Mouse (Mus musculus): ENCODE results near the gene Cdk1. TPM values are rescaled to one million over a fixed set of nuclear protein-coding genes. Genes with fewer than 3 reads are reported as not detected.

Cdk1 gene
- total and polyA plus RNA-seq, 3 experiments, result 221 to 768 (median 244) TPM

DNA sequence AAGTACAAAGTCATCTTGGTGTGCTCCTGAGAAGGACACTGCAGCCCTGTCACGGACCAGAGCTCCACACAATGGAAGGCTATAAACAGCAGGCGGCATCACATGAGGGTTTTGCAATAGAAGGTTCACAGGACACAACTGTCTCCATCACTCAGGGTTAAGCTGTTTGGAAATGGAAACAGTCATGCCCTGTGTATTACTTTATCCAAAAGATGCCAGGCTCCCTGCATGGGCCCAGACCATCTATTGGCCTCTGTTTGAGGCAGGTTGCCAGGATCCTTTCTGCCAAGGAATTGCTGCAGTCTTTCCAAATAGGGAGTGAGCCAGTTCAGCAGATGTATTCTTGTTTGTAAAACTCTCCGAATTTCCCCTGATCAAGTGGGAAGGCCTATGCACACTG lies 26.3 kb downstream of the Cdk1 start:
- Histone ChIP-seq H3K4me3 (replicated peaks in 1 of 3; ENCODE audit: low read depth in 2 of 3, low read length in 2 of 3, poor library complexity in 1 of 3) (no peak overlapping the region), H3K4me2 (ENCODE audit: insufficient read depth, low read depth, poor library complexity, severe bottlenecking) (no peak overlapping the region), H3K4me1 (ENCODE audit: control insufficient read depth in 1 of 2, insufficient read depth in 2 of 2) (no peaks in the 10 kb centered on the region), H3K79me2 (replicated peaks; ENCODE audit: control insufficient read depth, extremely low read depth, insufficient read depth, poor library complexity, severe bottlenecking) (no peaks in the 10 kb centered on the region), H3K36me3 (replicated peaks in 1 of 2; ENCODE audit: control insufficient read depth in 1 of 2, insufficient read depth in 1 of 2, low read length in 1 of 2) (peaks cover 0 to 5% of the 10 kb centered on the region in 2 experiments), H3K27ac (ENCODE audit: insufficient read depth, low read depth) (no peak overlapping the region), H3K9me3 (replicated peaks; ENCODE audit: low read length) (no peaks in the 10 kb centered on the region), H3K27me3 (replicated peaks) (no peaks in the 10 kb centered on the region), H3K9ac (ENCODE audit: insufficient read depth, low read depth) (no peak overlapping the region)
- in situ Hi-C loops (cut with MboI; ENCODE audit: low pct_ligation_motif_present, low pct_unique_long_range_greater_than_20kb, low sequenced_read_pairs) (no loop called here), dilution Hi-C loops (cut with MboI; ENCODE audit: extremely low pct_ligation_motif_present, extremely low pct_unique_long_range_greater_than_20kb, low sequenced_read_pairs) (no loop called here)
- TF ChIP-seq MAZ (IDR thresholded peaks at IDR 0.05; ENCODE audit: low read depth, low read length) (no peak), JUN (IDR thresholded peaks at IDR 0.05; ENCODE audit: insufficient read depth, low read depth, low read length) (no peak), PAX5 (IDR thresholded peaks at IDR 0.05; ENCODE audit: low read length) (no peak), MAX (IDR thresholded peaks at IDR 0.05; ENCODE audit: low read length) (no peak), USF2 (conservative IDR thresholded peaks at IDR 0.05; ENCODE audit: low read depth, low read length) (no peak), ZKSCAN1 (IDR thresholded peaks at IDR 0.05; ENCODE audit: borderline replicate concordance, low read depth, low read length) (no peak), TCF12 (IDR thresholded peaks at IDR 0.05; ENCODE audit: low read depth, low read length) (no peak), JUND (conservative IDR thresholded peaks at IDR 0.05; ENCODE audit: low read depth, low read length) (no peak), MYC (IDR thresholded peaks at IDR 0.05; ENCODE audit: low read depth, low read length) (no peak), RAD21 (IDR thresholded peaks at IDR 0.05; ENCODE audit: low read depth, low read length) (no peak), USF1 (IDR thresholded peaks at IDR 0.05; ENCODE audit: low read depth, low read length) (no peak), TBP (conservative IDR thresholded peaks at IDR 0.05; ENCODE audit: low read depth, low read length) (no peak), NELFE (IDR thresholded peaks at IDR 0.05; ENCODE audit: low read depth, low read length) (no peak), ZC3H11A (IDR thresholded peaks at IDR 0.05; ENCODE audit: low read depth, low read length) (no peak), ELF1 (IDR thresholded peaks at IDR 0.05; ENCODE audit: low read depth, low read length) (no peak)
- no peak for DNase-seq (ENCODE audit: extremely low read depth)

DNA sequence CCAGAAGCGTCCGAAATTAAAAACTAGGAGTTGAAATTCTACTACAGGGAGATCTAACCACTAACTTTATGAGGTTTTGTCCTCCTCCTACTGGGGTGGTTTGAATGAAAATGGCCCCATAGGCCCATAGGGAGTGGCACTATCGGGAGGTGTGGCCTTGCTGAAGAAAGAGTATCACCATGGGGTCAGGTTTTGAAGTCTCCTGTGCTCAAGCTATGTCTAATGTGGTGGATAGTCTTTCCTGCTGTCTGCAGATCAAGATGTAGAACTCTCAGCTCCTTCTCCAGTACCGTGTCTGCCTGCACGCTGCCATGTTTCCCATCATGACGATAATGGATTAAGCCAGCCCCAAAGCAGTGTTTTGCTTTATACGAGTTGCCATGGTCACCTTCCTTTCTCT lies 27.9 kb downstream of the Cdk1 start:
- no peak overlapping the region for H3K27ac ChIP-seq (ENCODE audit: insufficient read depth, low read depth)
- H3K36me3 ChIP-seq (replicated peaks in 1 of 2; ENCODE audit: control insufficient read depth in 1 of 2, insufficient read depth in 1 of 2, low read length in 1 of 2), result peaks cover 0 to 5% of the 10 kb centered on the region in 2 experiments
- dilution Hi-C loops (cut with MboI; ENCODE audit: extremely low pct_ligation_motif_present, extremely low pct_unique_long_range_greater_than_20kb, low sequenced_read_pairs) (no loop called here), in situ Hi-C loops (cut with MboI; ENCODE audit: low pct_ligation_motif_present, low pct_unique_long_range_greater_than_20kb, low sequenced_read_pairs) (loop anchor here (25.0 kb wide), 3 partner anchors 313 to 538 kb away; no protein-coding TSS in a partner anchor)
- no peak overlapping the region for H3K4me3 ChIP-seq (replicated peaks in 1 of 3; ENCODE audit: low read depth in 2 of 3, low read length in 2 of 3, poor library complexity in 1 of 3)
- H3K4me2 ChIP-seq (ENCODE audit: insufficient read depth, low read depth, poor library complexity, severe bottlenecking), result no peak overlapping the region
- no peak overlapping the region for H3K9ac ChIP-seq (ENCODE audit: insufficient read depth, low read depth)
- peaks cover 0 to 5% of the 10 kb centered on the region in 2 experiments; a peak in 2 of 4 replicates for H3K4me1 ChIP-seq (ENCODE audit: control insufficient read depth in 1 of 2, insufficient read depth in 2 of 2)
- no peaks in the 10 kb centered on the region for H3K79me2 ChIP-seq (replicated peaks; ENCODE audit: control insufficient read depth, extremely low read depth, insufficient read depth, poor library complexity, severe bottlenecking)
- no peak for DNase-seq (ENCODE audit: extremely low read depth)
- peaks cover 5% of the 10 kb centered on the region for H3K9me3 ChIP-seq (replicated peaks; ENCODE audit: low read length)
- TF ChIP-seq MEF2A (IDR thresholded peaks at IDR 0.05; ENCODE audit: borderline replicate concordance, low read depth, low read length) (no peak), ZNF384 (IDR thresholded peaks at IDR 0.05; ENCODE audit: low read depth, low read length) (no peak), KAT2A (IDR thresholded peaks at IDR 0.05; ENCODE audit: insufficient replicate concordance, low read length) (no peak), EP300 (IDR thresholded peaks at IDR 0.05; ENCODE audit: low read length) (no peak), ELF1 (IDR thresholded peaks at IDR 0.05; ENCODE audit: low read depth, low read length) (no peak), ZKSCAN1 (IDR thresholded peaks at IDR 0.05; ENCODE audit: borderline replicate concordance, low read depth, low read length) (no peak), USF2 (conservative IDR thresholded peaks at IDR 0.05; ENCODE audit: low read depth, low read length) (no peak), PAX5 (IDR thresholded peaks at IDR 0.05; ENCODE audit: low read length) (no peak), TCF12 (IDR thresholded peaks at IDR 0.05; ENCODE audit: low read depth, low read length) (no peak), HCFC1 (IDR thresholded peaks at IDR 0.05; ENCODE audit: low read depth, low read length) (no peak), IRF4 (IDR thresholded peaks at IDR 0.05; ENCODE audit: low read depth, low read length) (no peak), BHLHE40 (IDR thresholded peaks at IDR 0.05; ENCODE audit: low read depth, low read length) (no peak), TBP (conservative IDR thresholded peaks at IDR 0.05; ENCODE audit: low read depth, low read length) (no peak), NRF1 (IDR thresholded peaks at IDR 0.05; ENCODE audit: low read depth, low read length) (no peak), USF1 (IDR thresholded peaks at IDR 0.05; ENCODE audit: low read depth, low read length) (no peak), RAD21 (IDR thresholded peaks at IDR 0.05; ENCODE audit: low read depth, low read length) (no peak), MAX (IDR thresholded peaks at IDR 0.05; ENCODE audit: low read length) (no peak), RCOR1 (conservative IDR thresholded peaks at IDR 0.05; ENCODE audit: low read depth, low read length) (no peak)
- no peaks in the 10 kb centered on the region for H3K27me3 ChIP-seq (replicated peaks)
